Mouse (Mus musculus) myocyte (in vitro differentiated cells): Measurements from ENCODE around the gene Mcm10.

ENCODE experiments used
- CEBPB ChIP-seq: IDR thresholded peaks from 2 replicates; pipeline ENCODE4 v1.6.1; 2011; ENCODE audit warnings: mild to moderate bottlenecking, moderate library complexity; ENCODE audit not compliant: poor library complexity, insufficient read depth, severe bottlenecking
- E2F4 ChIP-seq: IDR thresholded peaks from one replicate; pipeline ENCODE4 v1.6.1; 2011; ENCODE audit warnings: mild to moderate bottlenecking, control low read depth, moderate library complexity; ENCODE audit not compliant: insufficient read depth
- MYOD1 ChIP-seq, 3 experiments: IDR thresholded peaks; one replicate each; pipeline ENCODE4 v1.6.1; 2011; ENCODE audit warnings: control low read depth in 2 of 3, low read depth in 2 of 3, mild to moderate bottlenecking in 2 of 3, moderate library complexity in 1 of 3; ENCODE audit not compliant: insufficient read length in 2 of 3, control insufficient read depth in 1 of 3
- POLR2A ChIP-seq: IDR thresholded peaks from one replicate; pipeline ENCODE4 v1.6.1; 2011; ENCODE audit warnings: low read depth, mild to moderate bottlenecking, control low read depth, moderate library complexity; ENCODE audit not compliant: insufficient read length
- SRF ChIP-seq: IDR thresholded peaks from one replicate; pipeline ENCODE4 v1.6.1; 2011; ENCODE audit warnings: low read depth; ENCODE audit not compliant: control insufficient read depth, insufficient read length
- TCF12 ChIP-seq: IDR thresholded peaks from one replicate; pipeline ENCODE4 v1.6.1; 2011; ENCODE audit warnings: mild to moderate bottlenecking, control low read depth; ENCODE audit not compliant: poor library complexity, insufficient read depth, severe bottlenecking
- TCF3 ChIP-seq: IDR thresholded peaks from one replicate; pipeline ENCODE4 v1.6.1; 2011; ENCODE audit warnings: low read depth, control low read depth; ENCODE audit not compliant: insufficient read length
- USF1 ChIP-seq: IDR thresholded peaks from one replicate; pipeline ENCODE4 v1.6.1; 2011; ENCODE audit warnings: low read depth, mild to moderate bottlenecking, control low read depth, moderate library complexity

DNA sequence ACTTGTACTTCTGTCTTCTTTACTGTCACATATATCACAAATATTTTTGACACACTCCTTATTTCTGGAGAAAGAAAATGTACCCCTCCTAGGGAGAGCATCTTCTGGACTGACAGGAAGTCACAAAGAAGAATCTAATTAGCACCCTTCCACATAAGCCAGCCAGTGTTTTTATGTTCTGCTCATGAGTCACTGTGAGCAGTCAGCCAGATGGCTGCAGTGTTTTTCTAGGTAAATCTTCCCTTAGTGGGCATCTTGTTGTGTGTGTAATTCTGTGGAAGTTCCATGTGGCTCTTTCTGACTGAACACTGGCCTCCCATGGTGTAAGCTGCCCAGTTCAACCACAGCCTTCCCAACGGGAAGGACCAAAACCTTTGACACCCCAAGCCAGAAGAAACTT is 7.1 kb upstream of the Mcm10 start:
- no peak for TF ChIP-seq POLR2A
- TF ChIP-seq SRF, result no peak
- no peak for TF ChIP-seq MYOD1 (IDR thresholded peaks at IDR 0.05; ENCODE audit: control insufficient read depth in 1 of 3, insufficient read length in 2 of 3, low read depth in 2 of 3)
- no peak for TF ChIP-seq USF1
- no peak for TF ChIP-seq CEBPB
- TF ChIP-seq E2F4, result no peak
- no peak for TF ChIP-seq TCF12
- no peak for TF ChIP-seq TCF3
